Comparison of ENCODE assay signal across 17 mouse cellular contexts in the genomic region with DNA sequence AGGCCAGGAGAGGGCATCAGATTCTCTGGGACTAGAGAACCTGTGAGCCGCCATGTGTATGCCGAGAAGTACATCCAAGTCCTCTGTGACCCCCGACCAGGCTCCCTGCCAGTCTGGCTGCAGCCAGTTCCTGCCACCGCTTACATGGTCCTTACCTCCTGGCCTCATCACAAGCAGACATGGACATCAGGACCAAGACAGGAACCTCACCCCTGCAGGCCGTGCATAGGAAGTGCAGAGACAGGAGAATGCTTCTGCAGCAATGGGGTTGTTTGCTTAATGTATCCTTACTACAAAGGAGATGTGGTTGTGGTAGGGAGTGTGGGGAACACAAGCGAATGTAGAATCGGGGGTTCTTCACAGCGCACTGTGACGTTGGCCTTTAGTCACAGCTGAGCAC. TPM values are rescaled to one million over a fixed set of nuclear protein-coding genes. Genes with fewer than 3 reads are reported as not detected.
DNase-seq lines count a peak whose midpoint lies in the region; ATAC-seq and TF ChIP-seq lines count a peak whose summit lies in the region.
"Had no signal": no experiment of that assay in that cellular context is flagged by ENCODE, and none has a peak within 500 bp of the region (broad histone marks: within the 10 kb centered on the region; RNA-seq: fewer than 3 reads in every experiment).

No protein-coding gene starts in this region.

- intact Hi-C loops in left cerebral cortex, postnatal 4 days (cut with DNase I): no loop called here

- no peak overlapping the region for H3K4me3 ChIP-seq in cerebellum, adult 2 months (replicated peaks; ENCODE audit: insufficient read depth, low read depth, low read length)
- no peak overlapping the region for H3K4me3 ChIP-seq in layer of hippocampus, adult 2 months
- H3K4me3 ChIP-seq in midbrain, postnatal 0 days (ENCODE audit: low read depth, low read length): no peak overlapping the region
- no peak overlapping the region for H3K4me3 ChIP-seq in midbrain, embryonic 15.5 days
- H3K4me3 ChIP-seq: erythroblast, embryonic 14.5 days; heart, adult 2 months; liver, embryonic 13.5 days had no signal

- no peaks in the 10 kb centered on the region for H3K27me3 ChIP-seq in cerebellum, adult 2 months (ENCODE audit: control insufficient read depth, insufficient read depth, low read length)
- H3K27me3 ChIP-seq in midbrain, postnatal 0 days (ENCODE audit: insufficient read depth, low read length): no peaks in the 10 kb centered on the region
- H3K27me3 ChIP-seq in midbrain, embryonic 15.5 days (replicated peaks): no peaks in the 10 kb centered on the region
- H3K27me3 ChIP-seq: liver, embryonic 13.5 days had no signal

- no peak overlapping the region for H3K4me2 ChIP-seq in midbrain, postnatal 0 days (ENCODE audit: low read depth, low read length, poor library complexity, severe bottlenecking)
- H3K4me2 ChIP-seq in midbrain, embryonic 15.5 days: no peak overlapping the region
- H3K4me2 ChIP-seq: liver, embryonic 13.5 days had no signal

- peaks cover 3% of the 10 kb centered on the region for H3K36me3 ChIP-seq in midbrain, postnatal 0 days (ENCODE audit: insufficient read depth, low read length)
- H3K36me3 ChIP-seq in midbrain, embryonic 15.5 days (replicated peaks): no peaks in the 10 kb centered on the region
- H3K36me3 ChIP-seq: liver, embryonic 13.5 days had no signal

- no peak overlapping the region for H3K9ac ChIP-seq in midbrain, postnatal 0 days (replicated peaks; ENCODE audit: low read length, poor library complexity, severe bottlenecking)
- H3K9ac ChIP-seq in midbrain, embryonic 15.5 days: no peak overlapping the region
- H3K9ac ChIP-seq: liver, embryonic 13.5 days had no signal

- 0 out of 2 replicates have a peak, but pooled peaks have one; percentile 4 for TF ChIP-seq CTCF in cerebellum, adult 2 months (IDR thresholded peaks at IDR 0.05; ENCODE audit: borderline replicate concordance, insufficient read depth, low read depth, low read length)
- TF ChIP-seq CTCF in layer of hippocampus, adult 2 months (conservative IDR thresholded peaks at IDR 0.05): peak; percentile 27
- TF ChIP-seq CTCF in midbrain, postnatal 0 days (IDR thresholded peaks at IDR 0.05): peak; percentile 40

- no peak for ATAC-seq in midbrain, postnatal 0 days (ENCODE audit: low FRiP score)
- no peak for ATAC-seq in midbrain, embryonic 15.5 days (replicated peaks)
- ATAC-seq: forebrain, embryonic 14.5 days had no signal

- 79% methylated on average over 9 of the region's 9 CpGs for WGBS in cerebellum, adult 2 months
- WGBS in midbrain, postnatal 0 days: 90% methylated on average over 9 of the region's 9 CpGs
- WGBS in midbrain, embryonic 15.5 days: 90% methylated on average over 9 of the region's 9 CpGs

- H3K27ac ChIP-seq in cerebellum, adult 2 months (ENCODE audit: insufficient read depth, low read length): no peak overlapping the region
- H3K27ac ChIP-seq in layer of hippocampus, adult 2 months: no peak overlapping the region
- H3K27ac ChIP-seq in midbrain, postnatal 0 days (ENCODE audit: low read depth, low read length): no peak overlapping the region
- no peak overlapping the region for H3K27ac ChIP-seq in midbrain, embryonic 15.5 days
- H3K27ac ChIP-seq: heart, adult 2 months; liver, embryonic 13.5 days; macrophage had no signal

- H3K9me3 ChIP-seq in midbrain, postnatal 0 days (ENCODE audit: low read length): no peaks in the 10 kb centered on the region
- no peaks in the 10 kb centered on the region for H3K9me3 ChIP-seq in midbrain, embryonic 15.5 days
- H3K9me3 ChIP-seq: liver, embryonic 13.5 days had no signal

- no peaks in the 10 kb centered on the region for H3K4me1 ChIP-seq in cerebellum, adult 2 months (ENCODE audit: control insufficient read depth, insufficient read depth, low read length)
- H3K4me1 ChIP-seq in midbrain, postnatal 0 days (ENCODE audit: insufficient read depth, low read length): no peaks in the 10 kb centered on the region
- H3K4me1 ChIP-seq in midbrain, embryonic 15.5 days: no peaks in the 10 kb centered on the region
- H3K4me1 ChIP-seq: liver, embryonic 13.5 days had no signal

- no peak for DNase-seq in cerebellum, adult 2 months
- no peak for DNase-seq in cerebellum, postnatal 10 days
- DNase-seq in layer of hippocampus, adult 2 months (ENCODE audit: low spot score in 2 of 2): no peak
- DNase-seq in layer of hippocampus, postnatal 14 days (ENCODE audit: low spot score in 2 of 2): no peak
- DNase-seq in midbrain, postnatal 0 days (ENCODE audit: low spot score): no peak
- DNase-seq in left cerebral cortex, postnatal 4 days: no peak
- DNase-seq in cerebellum, adult 11 months: no peak
- DNase-seq: adrenal gland, adult 8-10 months; cerebellum, adult 11-12 months; heart, adult 2 months; liver, embryonic 13.5 days; right cerebral cortex, adult 18-20 months; thymus, adult 18-20 months had no signal

- TF ChIP-seq POLR2A in cerebellum, adult 2 months (IDR thresholded peaks at IDR 0.05; ENCODE audit: borderline replicate concordance, insufficient read depth, low read length): no peak

RNA-seq across cellular contexts. Expression of gene Nenf, which starts 11.7 kb away (rescaled TPM):
- 150 and 156 TPM in 2 replicates for polyA plus RNA-seq in cerebellum, adult 2 months (2012; rRNA removed)
- 10 to 100 TPM; 61.5 to 70.8 TPM for total RNA-seq in layer of hippocampus, adult 2 months (2021)
- 10 to 100 TPM; 64.7 to 67.4 TPM for total RNA-seq in layer of hippocampus, postnatal 14 days (2021)
- 168 and 184 TPM in 2 replicates for total RNA-seq in midbrain, postnatal 0 days (2014; rRNA removed)
- 185 and 200 TPM in 2 replicates for polyA plus RNA-seq in midbrain, postnatal 0 days (2015; fragmentation: Nextera tagmentation; extraction: Ambion mirVana)
- 111 and 123 TPM in 2 replicates for polyA plus RNA-seq in midbrain, embryonic 15.5 days (2015; fragmentation: Nextera tagmentation; extraction: Ambion mirVana)
- 10 to 100 TPM; 83.5 to 89.9 TPM for total RNA-seq in left cerebral cortex, postnatal 4 days (2021)

RNA-seq across cellular contexts. Expression of gene Tmem206, which starts 19.4 kb away (rescaled TPM):
- 11.5 and 13.4 TPM in 2 replicates for polyA plus RNA-seq in cerebellum, adult 2 months (2012; rRNA removed)
- total RNA-seq in layer of hippocampus, adult 2 months (2021): 1 to 10 TPM; 8.0 to 8.7 TPM
- total RNA-seq in layer of hippocampus, postnatal 14 days (2021): 10 to 100 TPM in 1 of 2 experiments, 1 to 10 TPM in 1; 9.3 to 11.4 TPM
- 19.7 and 23.2 TPM in 2 replicates for total RNA-seq in midbrain, postnatal 0 days (2014; rRNA removed)
- 27.6 and 28.3 TPM in 2 replicates for polyA plus RNA-seq in midbrain, postnatal 0 days (2015; fragmentation: Nextera tagmentation; extraction: Ambion mirVana)
- 43.2 and 44.5 TPM in 2 replicates for polyA plus RNA-seq in midbrain, embryonic 15.5 days (2015; fragmentation: Nextera tagmentation; extraction: Ambion mirVana)
- total RNA-seq in left cerebral cortex, postnatal 4 days (2021): 10 to 100 TPM; 18.1 to 19.5 TPM
